Mouse (Mus musculus) adrenal gland, adult 2 months (tissue): ENCODE measurements around the gene Spen. TPM values are rescaled to one million over a fixed set of nuclear protein-coding genes. Genes with fewer than 3 reads are reported as not detected.

Source experiments
- DNase-seq: peaks from one replicate; pipeline ENCODE4 v3.0.0; 2021
- polyA plus RNA-seq: library from polyadenylated mRNA; depleted of rRNA; stranded (reverse); fragments of >200 nt; gene quantifications from 2 replicates; pipeline ENCODE4 v1.2.3, GENCODE M21; 2012
- total RNA-seq, 2 experiments: library from RNA; stranded (reverse); gene quantifications; 2 replicates each; pipeline ENCODE4 v1.2.3; 2021

Spen gene
- total and polyA plus RNA-seq, 3 experiments, result 37.8 to 76.4 (median 55.3) TPM

GRCm38 (mm10) chr4:141446211-141446610, 92.2 kb downstream of the Spen start:
- DNase-seq, result no peak

DNA sequence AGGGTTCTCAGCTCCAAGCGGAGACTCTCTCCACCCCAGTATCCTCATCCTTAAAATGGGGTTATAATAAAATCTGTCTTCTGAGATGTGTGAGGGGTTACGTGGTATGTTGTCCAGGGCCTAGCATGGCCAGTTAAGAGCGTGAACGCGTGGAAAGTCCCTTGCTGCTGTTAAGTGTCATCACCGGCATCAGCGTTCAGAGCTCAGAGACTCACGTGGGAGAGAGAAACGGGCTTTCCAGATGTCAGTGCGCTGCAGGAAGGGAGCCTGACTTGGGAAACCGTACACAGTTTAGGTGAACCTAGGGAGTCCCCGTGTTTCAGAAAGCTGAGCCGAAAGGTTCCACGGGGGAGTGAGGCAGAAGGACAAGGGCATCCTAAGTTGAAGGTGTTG, 93.1 kb downstream of the Spen start:
- DNase-seq, result no peak

DNA sequence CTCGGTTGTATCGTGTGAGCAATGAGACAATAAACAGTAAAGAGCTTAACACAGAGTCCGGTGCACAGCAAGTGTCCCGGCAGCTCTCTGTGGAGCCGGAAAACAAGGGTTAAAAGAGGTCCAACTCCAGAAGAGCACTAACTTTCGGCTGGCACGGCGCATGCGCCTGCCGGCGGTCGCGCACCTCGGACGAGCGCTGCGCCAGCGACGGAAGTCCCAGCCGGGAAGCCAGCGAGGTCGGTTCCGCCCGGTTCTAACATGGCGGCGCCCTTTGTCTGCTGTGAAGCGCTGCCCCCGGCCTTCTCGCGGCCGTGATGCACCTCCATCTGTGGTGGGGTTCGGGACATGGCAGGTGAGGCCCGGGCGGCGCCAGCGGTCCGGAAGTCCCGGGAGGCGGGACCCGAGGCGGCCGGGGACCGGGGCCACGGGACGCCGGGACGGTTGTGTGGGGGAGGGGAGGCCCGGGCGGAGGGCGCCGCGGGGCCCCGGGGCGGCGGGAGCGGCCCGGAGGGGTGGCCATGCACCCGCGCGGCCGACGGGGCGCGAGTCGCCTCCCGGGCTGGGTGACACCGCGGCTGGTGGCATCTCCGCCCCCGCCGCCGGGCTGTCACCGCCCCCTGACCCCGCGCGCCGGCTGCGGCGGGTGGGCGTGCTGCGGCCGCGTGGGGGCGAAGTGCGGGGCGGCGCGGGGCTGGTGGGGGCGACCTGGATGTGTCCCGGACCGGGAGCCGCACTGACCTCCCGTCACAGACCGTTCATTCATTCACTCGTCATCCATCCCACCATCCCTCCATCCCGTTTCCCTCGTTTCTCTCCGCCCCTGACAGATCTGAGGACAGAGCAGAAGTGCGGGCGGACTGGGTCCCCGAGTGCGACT, 93.7 kb downstream of the Spen start, which contains the start of gene Zbtb17:
Gene Zbtb17 (plus strand): TSS at position 204 of the 877 bp plus-strand sequence.
- peak; percentile 92 for DNase-seq

- no peak for DNase-seq
Measured at GRCm38 (mm10) chr4:141443641-141444429, 94.6 kb downstream of the Spen start.

GRCm38 (mm10) chr4:141440877-141441276, 97.5 kb downstream of the Spen start:
- no peak for DNase-seq

- no peak for DNase-seq
Measured at GRCm38 (mm10) chr4:141439083-141439803, 99.2 kb downstream of the Spen start.

GRCm38 (mm10) chr4:141435974-141436373, 102.4 kb downstream of the Spen start, which contains the start of gene Srarp:
Gene Srarp (minus strand): TSS chr4:141436105.
- DNase-seq, result no peak

DNA sequence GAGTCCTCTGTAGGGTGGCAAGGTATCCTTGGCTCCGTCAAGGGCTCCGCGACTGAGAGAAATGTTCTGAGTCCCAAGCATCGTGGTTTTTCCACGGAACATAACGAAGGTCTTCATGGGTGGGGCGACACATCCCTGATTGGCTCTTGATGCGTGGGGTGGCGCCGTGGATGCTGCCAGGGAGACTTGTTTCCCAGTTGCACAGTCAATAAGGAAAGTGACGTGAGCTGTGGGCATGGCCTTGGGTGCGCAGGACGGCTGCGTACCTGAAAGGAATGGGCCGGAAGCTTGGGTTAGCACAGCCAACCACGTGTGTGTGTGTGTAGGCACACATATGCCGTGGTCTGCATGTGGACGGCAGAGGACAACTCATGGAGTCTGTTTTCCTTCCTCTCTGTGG, 105.2 kb downstream of the Spen start:
- DNase-seq, result no peak

GRCm38 (mm10) chr4:141432666-141433065, 105.7 kb downstream of the Spen start:
- peak; percentile 48 for DNase-seq

GRCm38 (mm10) chr4:141430997-141431396, 107.4 kb downstream of the Spen start:
- peak; percentile 79 for DNase-seq

DNA sequence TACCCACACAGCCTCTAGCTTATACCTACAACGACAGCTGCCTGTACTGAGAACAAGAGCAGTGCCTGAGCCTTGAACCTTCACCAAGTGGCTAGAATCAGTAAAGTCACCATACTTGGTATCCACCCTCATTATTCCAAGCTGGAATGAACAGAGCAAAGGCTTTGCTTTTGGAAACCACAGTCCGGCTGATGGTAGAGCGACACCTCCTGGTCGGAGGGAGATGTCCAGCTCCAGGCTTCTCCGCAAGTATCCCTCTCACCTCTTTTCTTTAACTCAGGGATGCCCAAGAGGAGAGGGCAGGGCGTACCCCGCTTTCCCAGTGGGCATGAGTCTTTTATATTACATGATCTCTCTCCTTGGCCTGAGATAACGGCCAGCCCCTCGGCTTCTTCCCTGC, 108.5 kb downstream of the Spen start:
- peak; percentile 44 for DNase-seq

- no peak for DNase-seq
Measured at GRCm38 (mm10) chr4:141429381-141429780, 109.0 kb downstream of the Spen start.

DNA sequence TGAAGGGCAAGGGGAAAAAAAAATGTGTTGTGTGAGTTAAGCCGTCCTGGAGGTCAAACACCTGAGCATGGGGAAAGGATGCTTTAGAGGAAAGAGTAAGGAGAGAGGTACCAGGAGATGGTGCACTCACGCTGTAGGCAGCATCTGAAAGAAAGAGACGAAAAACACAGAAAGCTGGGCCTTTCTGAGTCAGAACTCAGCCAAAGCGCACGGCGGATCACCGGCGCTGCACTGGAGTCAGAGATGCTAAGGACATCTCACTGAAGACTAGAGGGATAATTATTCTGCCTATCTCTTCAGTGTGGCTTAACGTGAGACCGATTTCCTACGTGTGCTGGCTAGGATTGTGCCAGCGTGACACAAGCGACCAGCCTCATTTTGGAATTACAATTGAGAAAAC, 110.5 kb downstream of the Spen start:
- no peak for DNase-seq

- DNase-seq, result no peak
Measured at GRCm38 (mm10) chr4:141426796-141427745, 111.3 kb downstream of the Spen start.

DNA sequence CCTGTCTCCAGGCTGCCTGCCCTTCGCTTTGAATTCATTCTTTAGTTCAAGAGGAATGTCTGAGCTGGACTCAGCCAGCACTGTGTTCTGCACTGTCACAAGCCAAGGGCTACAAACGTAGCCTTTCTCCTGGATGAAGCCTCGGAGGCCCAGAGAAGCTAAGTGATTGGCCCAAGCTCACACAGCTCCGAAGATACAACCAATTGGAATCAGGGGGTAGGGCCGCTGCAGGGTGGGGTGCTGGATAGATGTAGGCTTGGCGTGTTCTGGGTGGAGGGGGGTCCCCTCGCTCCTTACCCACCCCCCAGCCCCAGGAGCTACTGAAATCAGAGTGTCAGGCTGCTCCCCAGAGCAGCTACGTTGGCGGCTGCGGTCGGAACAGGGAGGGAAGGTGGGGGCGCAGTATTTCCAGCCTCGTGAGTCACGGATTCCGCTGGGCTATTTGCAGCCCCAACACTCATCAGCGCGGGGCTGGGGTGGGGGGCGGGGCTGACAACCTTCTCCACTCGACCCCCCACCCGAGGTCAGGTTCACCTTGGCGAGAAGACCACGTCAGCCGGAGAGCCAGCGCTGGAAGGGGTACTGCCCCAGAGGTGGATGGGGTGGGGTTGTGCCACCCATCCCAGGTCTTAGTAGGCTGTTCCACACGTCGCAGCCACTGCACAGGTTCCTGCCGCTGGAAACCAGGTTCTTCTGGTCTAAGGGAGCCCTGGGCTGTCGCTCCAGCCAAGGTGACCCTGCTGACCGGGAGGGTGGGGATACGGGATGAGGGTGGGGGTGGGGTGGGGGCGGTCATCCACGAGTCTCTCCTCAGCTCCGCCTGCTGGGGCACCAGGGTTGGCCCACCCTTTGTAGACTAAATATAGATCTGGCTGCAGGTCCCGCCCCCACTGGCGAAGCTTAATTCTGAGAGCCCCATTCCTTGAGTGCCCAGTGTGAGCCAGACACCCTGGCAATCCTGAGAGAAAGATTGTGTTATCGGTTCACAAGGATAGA, 112.6 kb downstream of the Spen start:
- DNase-seq, result peak; percentile 59

- DNase-seq, result no peak
Measured at GRCm38 (mm10) chr4:141423691-141424431, 114.5 kb downstream of the Spen start.

GRCm38 (mm10) chr4:141423288-141423687, 115.1 kb downstream of the Spen start:
- no peak for DNase-seq

- DNase-seq, result no peak
Measured at GRCm38 (mm10) chr4:141422841-141423240, 115.6 kb downstream of the Spen start.

DNA sequence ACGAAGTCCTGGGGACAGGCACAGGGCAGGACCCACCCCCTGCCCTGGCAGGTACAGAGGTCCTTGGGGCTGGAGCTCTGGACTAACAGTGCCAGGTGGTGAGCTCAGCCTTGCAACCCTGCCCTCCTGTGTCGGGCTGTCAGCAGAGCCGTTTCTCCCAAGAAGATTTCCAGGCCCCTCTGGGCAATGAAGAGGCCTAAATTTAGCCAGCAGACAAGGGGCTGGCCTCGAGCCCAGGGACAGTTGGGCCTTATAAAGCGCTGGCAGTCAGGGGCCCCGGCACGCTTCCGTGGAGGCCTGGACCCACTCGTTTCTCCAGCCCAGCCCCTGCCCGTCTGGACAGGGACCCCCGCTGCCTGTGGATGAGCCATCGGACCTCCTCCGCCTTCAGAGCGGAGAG, 117.0 kb downstream of the Spen start:
- peak; percentile 43 for DNase-seq
